Mouse (Mus musculus) limb, embryonic 14.5 days (tissue): ENCODE measurements around the gene Fbxl12. TPM values are rescaled to one million over a fixed set of nuclear protein-coding genes. Genes with fewer than 3 reads are reported as not detected.

Experiments
- ATAC-seq: fragments of 200-750 bp; cut with Nextera tagmentation; 2 replicates; pipeline ENCODE4 v1.8.0; 2017; ENCODE audit warnings: low read depth, moderate number of reproducible peaks, moderate TSS enrichment; ENCODE audit not compliant: low FRiP score
- DNase-seq: peaks from one replicate; pipeline ENCODE4 v3.0.0-alpha.2; 2015; ENCODE audit warnings: low spot score
- H3K27ac ChIP-seq: fragments of 300-500 bp; sonication (generic); replicated peaks from 2 replicates; pipeline ENCODE4 v1.5.1; 2014; ENCODE audit warnings: low read depth, mild to moderate bottlenecking, low read length, moderate library complexity, mixed read lengths
- H3K27me3 ChIP-seq: fragments of 300-500 bp; sonication (generic); 2 replicates; pipeline ENCODE4 v1.6.1; 2014; ENCODE audit warnings: low read length, mixed read lengths; ENCODE audit not compliant: control insufficient read depth, insufficient read depth
- H3K36me3 ChIP-seq: fragments of 300-500 bp; sonication (generic); 2 replicates; pipeline ENCODE4 v1.6.1; 2014; ENCODE audit warnings: mild to moderate bottlenecking, low read length, moderate library complexity, mixed read lengths; ENCODE audit not compliant: control insufficient read depth, insufficient read depth
- H3K4me1 ChIP-seq: fragments of 300-500 bp; sonication (generic); 2 replicates; pipeline ENCODE4 v1.6.1; 2014; ENCODE audit warnings: antibody characterized with exemption, low read length, mixed read lengths; ENCODE audit not compliant: control insufficient read depth, insufficient read depth
- H3K4me2 ChIP-seq: fragments of 300-500 bp; sonication (generic); replicated peaks from 2 replicates; pipeline ENCODE4 v1.6.1; 2014; ENCODE audit warnings: low read depth, mild to moderate bottlenecking, low read length, moderate library complexity; ENCODE audit not compliant: severe bottlenecking
- H3K4me3 ChIP-seq: fragments of 300-500 bp; sonication (generic); replicated peaks from 2 replicates; pipeline ENCODE4 v1.5.1; 2014; ENCODE audit warnings: low read length
- H3K9ac ChIP-seq: fragments of 300-500 bp; sonication (generic); 2 replicates; pipeline ENCODE4 v1.6.1; 2014; ENCODE audit warnings: mild to moderate bottlenecking, low read depth, low read length, moderate library complexity; ENCODE audit not compliant: severe bottlenecking
- H3K9me3 ChIP-seq: fragments of 300-500 bp; sonication (generic); 2 replicates; pipeline ENCODE4 v1.6.1; 2016; ENCODE audit warnings: low read length; ENCODE audit not compliant: control insufficient read depth
- POLR2A ChIP-seq: fragments of 200-500 bp; IDR thresholded peaks from 2 replicates; pipeline ENCODE4 v1.8.0; 2012; ENCODE audit warnings: inconsistent platforms, mild to moderate bottlenecking, moderate library complexity, borderline replicate concordance; ENCODE audit not compliant: insufficient read depth, insufficient read length; ENCODE audit errors: extremely low read depth
- WGBS: fragments of 180-500 bp; shearing (Covaris S2); extraction: QIAGEN DNeasy Blood & Tissue Kit; methylation state at CpG from one replicate; pipeline ENCODE4 v1.1.7; 2014; 5-methylcytosine and 5-hydroxymethylcytosine counted together
- polyA plus RNA-seq, 2 experiments: library from polyadenylated mRNA; depleted of rRNA in 1 of 2; stranded (reverse) in 1 of 2; unstranded in 1 of 2; fragments of >200 nt; fragmentation: Nextera tagmentation in 1 of 2; extraction: Ambion mirVana in 1 of 2; gene quantifications; 2 replicates each; pipeline versions ENCODE4 v1.2.1 to v1.2.3; 2012 to 2014

The Fbxl12 gene
- polyA plus RNA-seq, 2 experiments: 12.9 to 41.5 TPM

GRCm38 (mm10) chr9:20576591-20576990, 68.0 kb downstream of the Fbxl12 start:
- Histone ChIP-seq H3K9me3 (no peaks in the 10 kb centered on the region), H3K36me3 (no peaks in the 10 kb centered on the region), H3K4me2 (no peak overlapping the region), H3K27me3 (no peaks in the 10 kb centered on the region), H3K4me3 (no peak overlapping the region), H3K9ac (no peak overlapping the region), H3K4me1 (no peaks in the 10 kb centered on the region), H3K27ac (no peak overlapping the region)
- no peak for TF ChIP-seq POLR2A
- 79% methylated on average over 2 of the region's 2 CpGs for WGBS
- DNase-seq: no peak
- no peak for ATAC-seq

- no peak for TF ChIP-seq POLR2A
- H3K4me2 ChIP-seq: no peak overlapping the region
- no peak overlapping the region for H3K9ac ChIP-seq
- ATAC-seq: no peak
- no peaks in the 10 kb centered on the region for H3K27me3 ChIP-seq
- H3K9me3 ChIP-seq: no peaks in the 10 kb centered on the region
- no peak overlapping the region for H3K4me3 ChIP-seq
- H3K27ac ChIP-seq: no peak overlapping the region
- no peaks in the 10 kb centered on the region for H3K4me1 ChIP-seq
- no peaks in the 10 kb centered on the region for H3K36me3 ChIP-seq
- no peak for DNase-seq
Observed at GRCm38 (mm10) chr9:20571060-20571459, 73.5 kb downstream of the Fbxl12 start.

Other genes with a start within 250 kb of the Fbxl12 start
- gene Zfp26, start 184.6 kb downstream of the Fbxl12 start, polyA plus RNA-seq (2012; rRNA removed): 12.1 and 14.2 TPM in 2 replicates
- 23.3 and 25.9 TPM in 2 replicates for gene Zfp26, start 184.6 kb downstream of the Fbxl12 start, polyA plus RNA-seq (2014; fragmentation: Nextera tagmentation; extraction: Ambion mirVana)
- gene Zfp426, start 152.0 kb downstream of the Fbxl12 start, polyA plus RNA-seq (2012; rRNA removed): 12.0 and 17.4 TPM in 2 replicates
- gene Zfp426, start 152.0 kb downstream of the Fbxl12 start, polyA plus RNA-seq (2014; fragmentation: Nextera tagmentation; extraction: Ambion mirVana): 24.1 and 25.5 TPM in 2 replicates
- 43.1 and 43.5 TPM in 2 replicates for gene Zfp266, start 123.3 kb downstream of the Fbxl12 start, polyA plus RNA-seq (2012; rRNA removed)
- gene Zfp266, start 123.3 kb downstream of the Fbxl12 start, polyA plus RNA-seq (2014; fragmentation: Nextera tagmentation; extraction: Ambion mirVana): 92.4 and 95.5 TPM in 2 replicates
- 10.6 and 13.1 TPM in 2 replicates for gene Zfp846, start 63.5 kb downstream of the Fbxl12 start, polyA plus RNA-seq (2012; rRNA removed)
- gene Zfp846, start 63.5 kb downstream of the Fbxl12 start, polyA plus RNA-seq (2014; fragmentation: Nextera tagmentation; extraction: Ambion mirVana): 18.2 and 20.0 TPM in 2 replicates
- 229 and 475 TPM in 2 replicates for gene Ubl5, start 1.9 kb downstream of the Fbxl12 start, polyA plus RNA-seq (2012; rRNA removed)
- gene Ubl5, start 1.9 kb downstream of the Fbxl12 start, polyA plus RNA-seq (2014; fragmentation: Nextera tagmentation; extraction: Ambion mirVana): 347 and 354 TPM in 2 replicates
- 25.2 and 28.0 TPM in 2 replicates for gene Pin1, start 7.3 kb upstream of the Fbxl12 start, polyA plus RNA-seq (2012; rRNA removed)
- 47.8 and 51.2 TPM in 2 replicates for gene Pin1, start 7.3 kb upstream of the Fbxl12 start, polyA plus RNA-seq (2014; fragmentation: Nextera tagmentation; extraction: Ambion mirVana)
- gene Olfm2, start 101.6 kb upstream of the Fbxl12 start, polyA plus RNA-seq (2012; rRNA removed): 6.9 and 8.8 TPM in 2 replicates
- 4.8 and 6.5 TPM in 2 replicates for gene Olfm2, start 101.6 kb upstream of the Fbxl12 start, polyA plus RNA-seq (2014; fragmentation: Nextera tagmentation; extraction: Ambion mirVana)
- 5.5 and 6.7 TPM in 2 replicates for gene Col5a3, start 170.3 kb upstream of the Fbxl12 start, polyA plus RNA-seq (2012; rRNA removed)
- 3.2 and 4.5 TPM in 2 replicates for gene Col5a3, start 170.3 kb upstream of the Fbxl12 start, polyA plus RNA-seq (2014; fragmentation: Nextera tagmentation; extraction: Ambion mirVana)
- gene Rdh8, start 173.7 kb upstream of the Fbxl12 start, polyA plus RNA-seq (2012; rRNA removed): not detected in 2 replicates
- not detected in 2 replicates for gene Rdh8, start 173.7 kb upstream of the Fbxl12 start, polyA plus RNA-seq (2014; fragmentation: Nextera tagmentation; extraction: Ambion mirVana)
- gene A230050P20Rik, start 223.9 kb upstream of the Fbxl12 start, polyA plus RNA-seq (2012; rRNA removed): 25.4 and 35.2 TPM in 2 replicates
- 4.5 and 4.7 TPM in 2 replicates for gene A230050P20Rik, start 223.9 kb upstream of the Fbxl12 start, polyA plus RNA-seq (2014; fragmentation: Nextera tagmentation; extraction: Ambion mirVana)
- 3.1 and 4.0 TPM in 2 replicates for gene Angptl6, start 235.0 kb upstream of the Fbxl12 start, polyA plus RNA-seq (2012; rRNA removed)
- gene Angptl6, start 235.0 kb upstream of the Fbxl12 start, polyA plus RNA-seq (2014; fragmentation: Nextera tagmentation; extraction: Ambion mirVana): 2.4 and 4.3 TPM in 2 replicates
- 147 and 175 TPM in 2 replicates for gene Ppan, start 243.4 kb upstream of the Fbxl12 start, polyA plus RNA-seq (2012; rRNA removed)
- 79.8 and 82.7 TPM in 2 replicates for gene Ppan, start 243.4 kb upstream of the Fbxl12 start, polyA plus RNA-seq (2014; fragmentation: Nextera tagmentation; extraction: Ambion mirVana)